Mouse (Mus musculus) liver, postnatal 0 days (tissue): ENCODE data around the gene Slc27a5. TPM values are rescaled to one million over a fixed set of nuclear protein-coding genes. Genes with fewer than 3 reads are reported as not detected.

Experiments used
- ATAC-seq: fragments of 200-750 bp; cut with Nextera tagmentation; 2 replicates; pipeline ENCODE4 v1.8.0; 2017; ENCODE audit warnings: mild to moderate bottlenecking, moderate library complexity
- DNase-seq: peaks from one replicate; pipeline ENCODE4 v3.0.0-alpha.2; 2016
- H3K27ac ChIP-seq: fragments of 300-500 bp; sonication (generic); 2 replicates; pipeline ENCODE4 v1.5.1; 2014; ENCODE audit warnings: antibody characterized with exemption, moderate library complexity, mild to moderate bottlenecking, low read depth
- H3K27me3 ChIP-seq: fragments of 300-500 bp; sonication (generic); 2 replicates; pipeline ENCODE4 v1.6.1; 2014; ENCODE audit warnings: low read length, control low read depth, mixed read lengths; ENCODE audit not compliant: insufficient read depth
- H3K36me3 ChIP-seq: fragments of 300-500 bp; sonication (generic); replicated peaks from 2 replicates; pipeline ENCODE4 v1.6.1; 2014; ENCODE audit warnings: mild to moderate bottlenecking, control low read depth, low read length, moderate library complexity, mixed read lengths; ENCODE audit not compliant: insufficient read depth
- H3K4me1 ChIP-seq: fragments of 300-500 bp; sonication (generic); 2 replicates; pipeline ENCODE4 v1.6.1; 2014; ENCODE audit warnings: antibody characterized with exemption, mild to moderate bottlenecking, control low read depth; ENCODE audit not compliant: insufficient read depth
- H3K4me2 ChIP-seq: fragments of 300-500 bp; sonication (generic); 2 replicates; pipeline ENCODE4 v1.6.1; 2014; ENCODE audit warnings: low read depth, mild to moderate bottlenecking, low read length, moderate library complexity, mixed read lengths
- H3K4me3 ChIP-seq: fragments of 300-500 bp; sonication (generic); 2 replicates; pipeline ENCODE4 v1.5.1; 2014; ENCODE audit warnings: low read depth, low read length
- H3K9ac ChIP-seq: fragments of 300-500 bp; sonication (generic); replicated peaks from 2 replicates; pipeline ENCODE4 v1.6.1; 2014; ENCODE audit warnings: mild to moderate bottlenecking, moderate library complexity
- H3K9me3 ChIP-seq: fragments of 300-500 bp; sonication (generic); 2 replicates; pipeline ENCODE4 v1.6.1; 2016; ENCODE audit warnings: mild to moderate bottlenecking, control low read depth, low read length, mixed read lengths
- CTCF ChIP-seq: sonication (generic); IDR thresholded peaks from 2 replicates; pipeline ENCODE4 v1.5.1; 2016; ENCODE audit warnings: antibody characterized with exemption, low read depth
- EP300 ChIP-seq: IDR thresholded peaks from 2 replicates; pipeline ENCODE4 v1.6.1; 2016; ENCODE audit warnings: antibody characterized with exemption, low read depth, mild to moderate bottlenecking
- WGBS: fragments of 180-500 bp; shearing (Covaris S2); extraction: QIAGEN DNeasy Blood & Tissue Kit; methylation state at CpG from one replicate; pipeline ENCODE4 v1.1.7; 2014; ENCODE audit not compliant: insufficient replicate concordance; 5-methylcytosine and 5-hydroxymethylcytosine counted together
- polyA plus RNA-seq: library from polyadenylated mRNA; unstranded; fragments of >200 nt; fragmentation: Nextera tagmentation; extraction: Ambion mirVana; gene quantifications from 2 replicates; pipeline ENCODE4 v1.2.1, GENCODE M21; 2015

Slc27a5 gene
- polyA plus RNA-seq, 1 experiment from 2014 or later: 103 TPM

DNA sequence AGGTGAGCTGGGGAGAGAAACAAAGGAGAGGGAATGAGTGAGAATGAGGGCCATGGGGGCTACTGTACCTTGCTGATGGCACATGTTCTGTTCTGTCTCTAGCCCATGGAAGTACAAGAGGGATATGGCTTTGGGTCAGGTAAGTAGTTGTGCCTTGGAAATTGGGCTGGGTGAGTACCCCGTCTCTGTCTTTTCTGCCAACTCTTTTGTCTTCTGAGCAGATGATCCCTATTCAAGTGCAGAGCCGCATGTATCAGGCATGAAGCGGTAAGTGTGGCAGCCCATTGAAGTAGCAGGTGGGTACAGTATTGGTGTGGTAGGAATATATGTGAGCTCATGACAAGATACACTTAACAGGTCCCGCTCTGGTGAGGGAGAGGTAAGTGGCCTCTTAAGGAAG lies 31.0 kb upstream of the Slc27a5 start:
- no peak overlapping the region for H3K4me2 ChIP-seq
- no peak overlapping the region for H3K27ac ChIP-seq
- 92% methylated on average over 4 of the region's 4 CpGs for WGBS
- no peaks in the 10 kb centered on the region for H3K27me3 ChIP-seq
- H3K4me3 ChIP-seq: no peak overlapping the region
- H3K4me1 ChIP-seq: peaks cover 27% of the 10 kb centered on the region
- H3K36me3 ChIP-seq: peaks cover 71% of the 10 kb centered on the region
- H3K9me3 ChIP-seq: no peaks in the 10 kb centered on the region
- DNase-seq (no peak), ATAC-seq (no peak)
- H3K9ac ChIP-seq: no peak overlapping the region
- no peak for TF ChIP-seq EP300
- no peak for TF ChIP-seq CTCF

DNA sequence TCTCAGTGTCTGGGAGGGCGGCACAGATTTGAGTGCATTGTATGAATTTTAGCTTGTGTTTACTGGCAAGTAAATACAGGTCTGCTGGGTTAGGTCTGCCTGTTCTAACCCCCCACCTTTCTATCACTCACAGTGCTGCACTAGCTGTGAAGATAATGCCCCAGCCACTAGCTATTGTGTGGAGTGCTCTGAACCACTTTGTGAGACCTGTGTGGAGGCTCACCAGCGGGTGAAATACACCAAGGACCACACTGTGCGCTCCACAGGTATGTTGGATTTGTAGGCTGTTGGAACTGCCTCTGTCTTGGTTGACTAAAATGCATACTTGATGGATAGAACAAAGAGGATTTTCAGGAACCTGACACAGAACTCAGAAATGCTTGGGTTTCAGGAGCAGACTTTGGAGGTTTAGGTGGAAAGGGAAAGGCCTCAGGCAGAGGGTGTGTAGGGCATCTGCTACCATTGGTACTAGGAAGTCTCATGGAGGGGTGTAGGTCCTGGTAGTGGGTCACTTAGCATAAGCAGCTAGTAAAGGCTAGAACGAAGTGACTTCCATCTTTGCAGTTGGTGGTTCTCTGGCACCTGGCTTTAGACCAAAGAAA lies 27.6 kb upstream of the Slc27a5 start:
- Histone ChIP-seq H3K27ac (no peak overlapping the region), H3K36me3 (peaks cover 45% of the 10 kb centered on the region), H3K4me3 (peak overlapping the region; percentile 70), H3K4me1 (peaks cover 27% of the 10 kb centered on the region), H3K27me3 (no peaks in the 10 kb centered on the region), H3K9ac (peak overlapping the region; percentile 86), H3K9me3 (no peaks in the 10 kb centered on the region), H3K4me2 (peak overlapping the region; percentile 96)
- DNase-seq (no peak), ATAC-seq (no peak)
- 22% methylated on average over 4 of the region's 4 CpGs for WGBS
- TF ChIP-seq CTCF (no peak), EP300 (no peak)

DNA sequence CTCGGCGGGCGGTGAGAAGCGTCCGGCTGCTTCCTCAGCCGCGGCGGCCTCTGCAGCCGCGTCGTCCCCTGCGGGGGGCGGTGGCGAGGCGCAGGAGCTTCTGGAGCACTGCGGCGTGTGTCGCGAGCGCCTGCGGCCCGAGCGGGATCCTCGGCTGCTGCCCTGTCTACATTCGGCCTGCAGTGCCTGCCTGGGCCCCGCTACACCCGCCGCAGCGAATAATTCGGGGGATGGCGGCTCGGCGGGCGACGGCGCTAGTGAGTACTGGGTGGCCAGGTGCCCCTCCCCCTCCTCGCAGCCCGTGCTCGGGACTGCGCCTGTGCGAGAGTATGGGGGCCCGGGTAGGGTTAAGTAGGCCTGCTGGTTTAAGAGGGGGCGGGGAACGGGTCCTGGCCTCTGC lies 26.8 kb upstream of the Slc27a5 start:
- H3K36me3 ChIP-seq: peaks cover 37% of the 10 kb centered on the region
- peak overlapping the region; percentile 99 for H3K27ac ChIP-seq
- peak overlapping the region; percentile 96 for H3K4me2 ChIP-seq
- WGBS: under 1% methylated on average over 44 of the region's 44 CpGs
- H3K4me3 ChIP-seq: peak overlapping the region; percentile 70
- H3K4me1 ChIP-seq: peaks cover 27% of the 10 kb centered on the region
- ATAC-seq: peak; percentile 52
- H3K27me3 ChIP-seq: no peaks in the 10 kb centered on the region
- peak overlapping the region; percentile 86 for H3K9ac ChIP-seq
- H3K9me3 ChIP-seq: no peaks in the 10 kb centered on the region
- TF ChIP-seq CTCF (peak; percentile 48), EP300 (no peak)
- DNase-seq: peak; percentile 83

DNA sequence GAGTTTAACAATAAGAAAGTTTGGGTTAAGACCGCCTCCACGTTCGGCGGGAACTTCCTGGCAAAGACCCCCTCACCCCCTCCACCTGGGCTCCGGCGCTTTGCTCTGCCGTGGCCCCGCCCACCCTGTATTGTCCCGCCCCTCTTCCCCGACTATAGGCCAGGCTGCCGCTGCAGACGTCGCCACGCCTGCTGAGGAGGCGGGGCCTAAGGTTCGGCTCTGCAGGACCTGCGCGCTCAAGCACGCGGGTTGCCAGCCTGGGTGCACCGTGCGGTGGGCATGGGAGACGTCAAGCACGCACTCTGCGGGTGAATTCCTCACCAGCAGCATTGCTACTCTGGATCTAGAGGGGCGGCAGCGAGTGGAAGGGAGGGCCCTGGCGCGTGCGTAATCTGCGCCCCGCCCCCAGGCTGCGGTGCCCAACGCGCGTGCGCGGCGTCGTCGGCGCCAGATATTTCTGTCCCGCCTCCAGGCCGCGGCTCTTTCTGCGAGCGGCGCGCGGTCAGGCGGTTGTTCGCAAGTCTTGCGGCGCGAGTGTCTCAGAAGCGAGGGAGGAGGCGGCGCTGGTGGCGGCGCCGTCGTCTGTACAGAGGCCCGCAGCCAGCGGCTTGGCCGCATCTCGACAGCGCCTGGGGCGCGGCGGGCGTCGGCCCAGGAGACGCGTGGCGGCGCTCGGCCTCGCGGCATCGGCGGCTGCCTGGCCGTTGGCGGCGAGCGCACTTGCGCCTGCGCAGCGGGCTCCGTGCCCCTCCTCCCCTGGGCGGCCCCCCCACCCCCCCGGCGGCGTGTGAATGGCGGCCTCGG lies 26.1 kb upstream of the Slc27a5 start:
- Histone ChIP-seq H3K9me3 (no peaks in the 10 kb centered on the region), H3K4me1 (peaks cover 27% of the 10 kb centered on the region), H3K27ac (peak overlapping the region; percentile 99), H3K9ac (peak overlapping the region; percentile 86), H3K4me3 (peak overlapping the region; percentile 70), H3K36me3 (peaks cover 30% of the 10 kb centered on the region), H3K4me2 (peak overlapping the region; percentile 96), H3K27me3 (no peaks in the 10 kb centered on the region)
- 2% methylated on average over 58 of the region's 95 CpGs for WGBS
- TF ChIP-seq CTCF (0 out of 2 replicates have a peak, but pooled peaks have one; percentile 1), EP300 (no peak)
- DNase-seq (peak; percentile 95), ATAC-seq (peak; percentile 86)

DNA sequence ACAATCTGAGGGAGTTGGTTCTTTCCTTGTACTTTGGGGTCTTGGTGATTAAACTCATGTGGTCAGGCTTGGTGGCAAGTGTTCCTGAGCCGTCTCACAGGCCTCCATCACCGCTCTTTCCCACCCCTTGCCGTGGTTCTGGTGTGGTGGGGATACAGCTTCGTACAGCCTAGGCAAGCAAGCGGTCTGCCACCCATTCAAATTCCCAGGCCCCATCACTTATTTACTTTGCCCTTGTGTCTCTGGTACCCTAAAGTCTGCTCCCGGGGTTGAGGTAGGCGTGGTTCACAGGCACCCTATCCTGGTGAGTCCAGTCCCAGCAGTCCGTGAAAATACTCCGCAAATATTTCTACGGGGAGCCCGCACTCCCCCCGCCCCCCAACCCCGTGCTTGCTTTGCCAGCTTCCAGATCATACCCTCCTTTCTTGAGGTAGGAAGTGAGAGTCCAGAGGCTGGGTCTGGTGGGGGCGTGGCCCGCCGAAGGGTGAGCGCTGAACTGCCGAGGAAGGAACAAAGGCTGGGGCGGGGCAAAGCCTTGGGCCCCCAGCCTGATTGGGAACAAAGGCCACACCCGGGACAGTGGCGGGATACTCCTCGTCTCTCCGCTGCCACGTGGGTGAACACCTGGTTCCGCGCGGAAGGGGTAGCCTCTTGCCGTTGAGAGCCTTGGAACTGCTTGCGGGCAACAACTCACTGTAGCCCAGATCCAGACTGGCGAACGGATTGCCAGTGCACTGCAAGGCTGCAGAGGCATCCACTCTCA lies 25.0 kb upstream of the Slc27a5 start:
- Histone ChIP-seq H3K27ac (peak overlapping the region; percentile 1; the same call in 1 of the 2 replicates), H3K4me3 (peak overlapping the region; percentile 70), H3K4me2 (peak overlapping the region; percentile 96), H3K4me1 (peaks cover 30% of the 10 kb centered on the region), H3K36me3 (peaks cover 19% of the 10 kb centered on the region), H3K27me3 (no peaks in the 10 kb centered on the region), H3K9ac (peak overlapping the region; percentile 35), H3K9me3 (no peaks in the 10 kb centered on the region)
- WGBS: 4% methylated on average over 31 of the region's 31 CpGs
- peak; percentile 2; the same call in 1 of the 2 replicates for ATAC-seq
- peak; percentile 78 for DNase-seq
- TF ChIP-seq EP300 (no peak), CTCF (no peak)

DNA sequence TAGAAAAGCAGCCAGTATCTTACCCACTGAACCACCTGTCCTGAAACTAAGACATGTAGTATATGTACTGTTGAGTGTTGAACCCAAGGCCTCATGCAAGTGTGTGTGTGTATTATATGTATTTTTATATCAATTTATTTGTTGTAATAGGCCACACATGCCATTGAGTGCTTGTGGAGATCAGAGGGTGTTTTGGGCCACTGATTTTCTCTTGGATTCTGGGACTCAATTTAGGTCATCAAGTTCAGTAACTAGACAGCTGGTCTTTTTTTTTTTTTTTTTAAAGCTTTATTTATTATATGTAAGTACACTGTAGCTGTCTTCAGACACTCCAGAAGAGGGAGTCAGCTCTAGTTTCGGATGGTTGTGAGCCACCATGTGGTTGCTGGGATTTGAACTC lies 17.2 kb upstream of the Slc27a5 start:
- H3K4me3 ChIP-seq: no peak overlapping the region
- WGBS: 69% methylated on average over 1 of the region's 1 CpGs
- H3K9ac ChIP-seq: no peak overlapping the region
- DNase-seq (no peak), ATAC-seq (no peak)
- H3K27ac ChIP-seq: no peak overlapping the region
- peaks cover 22% of the 10 kb centered on the region for H3K4me1 ChIP-seq
- H3K36me3 ChIP-seq: no peaks in the 10 kb centered on the region
- no peaks in the 10 kb centered on the region for H3K9me3 ChIP-seq
- H3K27me3 ChIP-seq: no peaks in the 10 kb centered on the region
- H3K4me2 ChIP-seq: no peak overlapping the region
- no peak for TF ChIP-seq CTCF
- TF ChIP-seq EP300: no peak
